Mouse (Mus musculus) C2C12 (cell line): ENCODE measurements at regions not wholly inside any gene's neighbourhood (a gene's known extent, or its start where the extent isn't known, plus 50 kb on each side); places are given as distances from the start of the nearest gene placed in this dataset.

Experiments used
- CEBPB ChIP-seq: IDR thresholded peaks from one replicate; pipeline ENCODE4 v1.6.1; 2011; ENCODE audit warnings: low read depth, mild to moderate bottlenecking, control low read depth, moderate library complexity
- CTCF ChIP-seq: IDR thresholded peaks from one replicate; pipeline ENCODE4 v1.5.1; 2011; ENCODE audit not compliant: control insufficient read depth, insufficient read depth, insufficient read length
- FOSL1 ChIP-seq: IDR thresholded peaks from one replicate; pipeline ENCODE4 v1.8.0; 2011; ENCODE audit warnings: mild to moderate bottlenecking, low read length; ENCODE audit not compliant: poor library complexity, insufficient read depth, severe bottlenecking
- MAX ChIP-seq: IDR thresholded peaks from one replicate; pipeline ENCODE4 v1.6.1; 2011; ENCODE audit warnings: mild to moderate bottlenecking, control low read depth
- MYOD1 ChIP-seq: IDR thresholded peaks from one replicate; pipeline ENCODE4 v1.6.1; 2011; ENCODE audit warnings: low read depth; ENCODE audit not compliant: control insufficient read depth, insufficient read length

GRCm38 (mm10) chr13:119081691-119082090 lies 346.7 kb upstream of the Paip1 start:
- TF ChIP-seq CEBPB, result no peak
- TF ChIP-seq CTCF, result no peak
- TF ChIP-seq MAX, result no peak
- no peak for TF ChIP-seq MYOD1
- TF ChIP-seq FOSL1, result no peak
